Mouse (Mus musculus) midbrain, postnatal 0 days (tissue): Measurements from ENCODE around the gene Nfib. TPM values are rescaled to one million over a fixed set of nuclear protein-coding genes. Genes with fewer than 3 reads are reported as not detected.

Experiments
- ATAC-seq: fragments of 200-750 bp; cut with Nextera tagmentation; 2 replicates; pipeline ENCODE4 v1.8.0; 2017; ENCODE audit warnings: moderate number of reproducible peaks, mild to moderate bottlenecking, moderate TSS enrichment, moderate library complexity; ENCODE audit not compliant: low FRiP score
- DNase-seq: peaks from one replicate; pipeline ENCODE4 v3.0.0-alpha.2; 2015; ENCODE audit warnings: low spot score
- H3K27ac ChIP-seq: fragments of 300-500 bp; sonication (generic); 2 replicates; pipeline ENCODE4 v1.5.1; 2014; ENCODE audit warnings: low read depth, mild to moderate bottlenecking, low read length, mixed read lengths
- H3K27me3 ChIP-seq: fragments of 300-500 bp; sonication (generic); 2 replicates; pipeline ENCODE4 v1.6.1; 2014; ENCODE audit warnings: low read length, control low read depth, mixed read lengths; ENCODE audit not compliant: insufficient read depth
- H3K36me3 ChIP-seq: fragments of 300-500 bp; sonication (generic); 2 replicates; pipeline ENCODE4 v1.6.1; 2014; ENCODE audit warnings: low read length, control low read depth, mixed read lengths; ENCODE audit not compliant: insufficient read depth
- H3K4me1 ChIP-seq: fragments of 300-500 bp; sonication (generic); 2 replicates; pipeline ENCODE4 v1.6.1; 2014; ENCODE audit warnings: mild to moderate bottlenecking, control low read depth, antibody characterized with exemption, low read length, mixed read lengths; ENCODE audit not compliant: insufficient read depth
- H3K4me2 ChIP-seq: fragments of 300-500 bp; sonication (generic); 2 replicates; pipeline ENCODE4 v1.6.1; 2014; ENCODE audit warnings: low read depth, mild to moderate bottlenecking, low read length, mixed read lengths; ENCODE audit not compliant: poor library complexity, severe bottlenecking
- H3K4me3 ChIP-seq: fragments of 300-500 bp; sonication (generic); 2 replicates; pipeline ENCODE4 v1.5.1; 2014; ENCODE audit warnings: low read depth, mild to moderate bottlenecking, low read length, moderate library complexity
- H3K9ac ChIP-seq: fragments of 300-500 bp; sonication (generic); replicated peaks from 2 replicates; pipeline ENCODE4 v1.6.1; 2014; ENCODE audit warnings: mild to moderate bottlenecking, low read length, moderate library complexity, mixed read lengths; ENCODE audit not compliant: poor library complexity, severe bottlenecking
- H3K9me3 ChIP-seq: fragments of 300-500 bp; sonication (generic); 2 replicates; pipeline ENCODE4 v1.6.1; 2016; ENCODE audit warnings: low read length, control low read depth
- CTCF ChIP-seq: IDR thresholded peaks from 2 replicates; pipeline ENCODE4 v1.5.1; 2016; ENCODE audit warnings: antibody characterized with exemption, mild to moderate bottlenecking
- WGBS: fragments of 180-500 bp; shearing (Covaris S2); extraction: QIAGEN DNeasy Blood & Tissue Kit; methylation state at CpG from one replicate; pipeline ENCODE4 v1.1.7; 2014; 5-methylcytosine and 5-hydroxymethylcytosine counted together
- polyA plus RNA-seq: library from polyadenylated mRNA; unstranded; fragments of >200 nt; fragmentation: Nextera tagmentation; extraction: Ambion mirVana; gene quantifications from 2 replicates; pipeline ENCODE4 v1.2.1, GENCODE M21; 2015
- total RNA-seq: library from RNA; depleted of rRNA; stranded (reverse); fragments of >200 nt; gene quantifications from 2 replicates; pipeline ENCODE4 v1.2.3, GENCODE M21; 2014

Gene Nfib
- total and polyA plus RNA-seq, 2 experiments from 2014 or later: 27.7 to 62.8 TPM

DNA sequence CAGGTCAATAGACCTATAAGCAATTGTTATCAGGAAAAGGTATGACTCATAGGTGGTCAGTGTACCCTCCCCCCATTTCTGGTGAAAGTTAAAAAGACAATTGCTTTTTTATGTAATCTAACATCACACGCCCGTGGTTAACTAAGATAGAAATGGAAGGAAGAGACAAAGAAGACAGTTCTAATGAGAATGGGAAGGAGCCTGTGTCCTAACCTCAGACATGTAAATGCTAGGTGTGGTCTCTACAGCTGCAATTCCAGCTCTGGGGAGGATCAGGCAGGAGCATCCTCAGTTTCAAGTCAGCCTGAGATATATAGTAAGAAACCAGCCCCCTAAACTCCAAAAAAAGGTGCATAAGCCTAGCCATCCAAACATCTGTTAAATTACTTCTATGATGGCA is 268.9 kb downstream of the Nfib start:
- WGBS: 82% methylated on average over 2 of the region's 2 CpGs
- H3K27ac ChIP-seq: no peak overlapping the region
- no peak for DNase-seq

DNA sequence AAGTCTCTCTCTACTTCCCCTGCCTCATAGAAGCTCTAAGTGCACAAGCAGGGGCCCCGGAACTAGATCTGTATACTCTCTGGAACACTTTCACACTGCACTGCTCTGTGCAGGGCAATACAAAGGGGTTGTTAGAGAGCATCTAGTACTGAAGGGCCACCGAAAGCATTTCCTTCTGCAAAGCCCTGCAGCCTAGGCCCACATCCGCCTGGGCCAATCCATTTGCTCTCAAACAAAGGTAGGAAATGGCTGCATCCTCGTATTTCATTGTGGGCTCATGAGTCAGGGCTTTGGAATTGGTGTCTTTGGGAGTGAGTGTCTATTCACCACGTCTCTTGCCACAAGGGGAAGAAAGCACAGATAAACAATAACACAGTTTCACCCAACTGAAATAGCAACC is 269.8 kb downstream of the Nfib start:
- no peak overlapping the region for H3K4me3 ChIP-seq
- ATAC-seq (peak; percentile 13; the same call in 1 of the 2 replicates), DNase-seq (no peak)
- no peaks in the 10 kb centered on the region for H3K27me3 ChIP-seq
- no peak overlapping the region for H3K9ac ChIP-seq
- 68% methylated on average over 5 of the region's 5 CpGs for WGBS
- H3K27ac ChIP-seq: no peak overlapping the region
- H3K4me2 ChIP-seq: no peak overlapping the region
- H3K9me3 ChIP-seq: no peaks in the 10 kb centered on the region
- no peak for TF ChIP-seq CTCF
- H3K36me3 ChIP-seq: no peaks in the 10 kb centered on the region
- no peaks in the 10 kb centered on the region; the same call in 1 of the 2 replicates for H3K4me1 ChIP-seq

More for the DNA sequence above, 268.9 kb downstream of the Nfib start:
- Histone ChIP-seq H3K9ac (no peak overlapping the region), H3K4me2 (no peak overlapping the region), H3K36me3 (no peaks in the 10 kb centered on the region), H3K9me3 (no peaks in the 10 kb centered on the region), H3K27me3 (no peaks in the 10 kb centered on the region), H3K4me3 (no peak overlapping the region), H3K4me1 (no peaks in the 10 kb centered on the region; the same call in 1 of the 2 replicates)
- no peak for TF ChIP-seq CTCF
- no peak for ATAC-seq

DNA sequence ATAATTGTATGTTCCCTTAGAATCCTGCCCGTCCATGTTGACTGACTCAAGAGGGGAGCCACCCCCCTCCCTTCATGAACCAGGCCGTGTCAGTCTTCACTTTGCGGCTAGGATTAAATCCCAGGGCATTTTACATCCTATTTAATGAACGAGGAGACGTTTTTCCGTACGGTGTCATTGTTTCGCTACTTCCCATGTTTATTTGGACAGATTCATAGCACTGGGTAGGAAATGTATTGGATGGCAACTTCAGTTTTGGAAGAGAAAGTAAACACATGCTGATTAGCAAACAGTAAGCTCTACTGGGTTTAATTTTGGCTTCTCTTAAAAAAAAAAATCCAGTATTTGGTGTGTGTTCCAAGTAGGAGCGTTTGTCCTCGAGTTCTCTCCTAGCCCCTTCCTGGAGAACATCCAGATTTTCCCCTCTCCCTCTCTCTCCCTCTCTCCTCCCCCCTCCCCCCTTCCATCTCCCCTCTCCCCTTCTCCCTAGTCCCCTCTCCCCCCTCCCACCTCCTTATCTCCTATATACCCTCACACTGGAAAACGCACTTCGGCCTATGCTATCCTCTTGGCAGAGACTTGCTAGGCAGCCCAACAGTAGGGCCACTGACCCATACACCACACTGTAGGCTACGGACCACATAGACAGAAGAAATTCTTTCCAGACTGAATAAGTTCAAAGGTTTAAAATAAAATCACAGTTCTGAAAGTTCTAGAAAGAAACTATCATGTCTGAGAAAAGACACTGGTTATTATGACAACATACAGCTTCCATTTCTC is 271.4 kb downstream of the Nfib start:
- ATAC-seq: no peak
- TF ChIP-seq CTCF: no peak

DNA sequence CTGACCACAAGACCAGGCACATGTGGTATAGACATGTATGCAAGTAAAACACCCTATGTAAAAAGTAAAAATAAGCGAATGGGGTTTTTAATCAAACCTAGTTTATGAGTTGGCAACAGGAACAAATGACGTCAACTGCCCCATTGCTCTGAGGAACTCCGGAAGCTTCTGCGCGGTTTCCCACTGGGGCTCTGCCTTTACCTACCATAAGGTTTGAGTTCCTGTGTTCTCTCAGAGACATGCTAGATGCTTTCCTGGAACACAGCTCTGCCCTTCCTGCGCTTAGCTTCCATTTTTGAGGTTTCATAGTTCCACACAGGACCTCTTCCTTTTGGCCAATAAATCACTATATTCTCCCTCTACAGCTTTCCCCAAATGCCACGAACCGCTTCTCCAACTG is 273.7 kb downstream of the Nfib start:
- no peak overlapping the region for H3K9ac ChIP-seq
- no peaks in the 10 kb centered on the region for H3K27me3 ChIP-seq
- no peaks in the 10 kb centered on the region; the same call in 1 of the 2 replicates for H3K4me1 ChIP-seq
- no peaks in the 10 kb centered on the region for H3K9me3 ChIP-seq
- no peak overlapping the region for H3K4me3 ChIP-seq
- TF ChIP-seq CTCF: no peak
- H3K4me2 ChIP-seq: no peak overlapping the region
- H3K36me3 ChIP-seq: no peaks in the 10 kb centered on the region
- 95% methylated on average over 8 of the region's 8 CpGs for WGBS
- DNase-seq (no peak), ATAC-seq (no peak)
- no peak overlapping the region for H3K27ac ChIP-seq

More for the DNA sequence above, 271.4 kb downstream of the Nfib start:
- Histone ChIP-seq H3K36me3 (no peaks in the 10 kb centered on the region), H3K27me3 (no peaks in the 10 kb centered on the region), H3K4me1 (no peaks in the 10 kb centered on the region; the same call in 1 of the 2 replicates), H3K9ac (no peak overlapping the region), H3K9me3 (no peaks in the 10 kb centered on the region), H3K4me3 (no peak overlapping the region), H3K4me2 (no peak overlapping the region), H3K27ac (no peak overlapping the region)
- 50% methylated on average over 13 of the region's 13 CpGs for WGBS
- DNase-seq: no peak

DNA sequence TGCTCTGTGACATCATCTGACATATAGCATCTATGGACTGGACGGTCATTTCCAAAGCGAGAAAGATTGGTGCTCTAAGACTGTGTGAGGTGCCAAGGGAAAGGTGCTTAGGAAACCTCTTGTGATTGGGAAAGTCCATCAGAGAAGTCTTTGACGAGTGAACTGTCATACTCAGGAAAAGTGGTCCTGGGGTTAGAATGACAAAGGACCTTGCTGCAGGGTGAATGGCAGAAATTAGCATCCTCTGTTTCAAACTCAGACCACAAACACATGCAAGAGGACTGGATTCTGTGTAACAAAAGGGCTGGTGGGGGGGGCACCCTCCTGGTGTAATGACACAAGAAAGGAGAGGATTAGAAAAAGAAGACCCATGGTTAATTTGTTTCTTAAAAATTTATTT is 274.7 kb downstream of the Nfib start:
- H3K27me3 ChIP-seq: no peaks in the 10 kb centered on the region
- H3K4me2 ChIP-seq: no peak overlapping the region
- 57% methylated on average over 3 of the region's 3 CpGs for WGBS

DNA sequence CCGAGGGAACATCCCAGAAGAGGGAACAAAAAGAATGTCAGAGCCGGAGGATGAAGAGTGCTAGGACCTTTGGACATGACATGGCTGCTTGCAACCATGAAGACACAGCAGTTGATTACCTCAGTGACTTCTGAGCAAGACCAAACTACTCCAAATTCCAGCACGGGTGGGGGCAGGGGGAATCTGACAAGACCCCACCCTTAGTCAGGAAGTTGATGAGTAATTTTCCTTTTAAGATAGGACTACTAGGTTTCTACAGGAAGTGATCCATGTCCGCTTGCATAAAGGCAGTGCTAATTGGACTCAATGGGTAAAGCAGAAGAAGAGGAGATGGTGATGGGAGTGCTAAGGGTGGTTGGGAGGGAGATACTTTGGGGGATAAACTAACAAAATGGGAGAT is 279.3 kb downstream of the Nfib start:
- no peak overlapping the region for H3K9ac ChIP-seq
- no peaks in the 10 kb centered on the region for H3K36me3 ChIP-seq
- ATAC-seq (no peak), DNase-seq (no peak)
- WGBS: 93% methylated on average over 4 of the region's 4 CpGs
- no peaks in the 10 kb centered on the region for H3K9me3 ChIP-seq
- H3K27ac ChIP-seq: no peak overlapping the region
- no peak for TF ChIP-seq CTCF
- H3K27me3 ChIP-seq: no peaks in the 10 kb centered on the region
- H3K4me3 ChIP-seq: no peak overlapping the region
- no peak overlapping the region for H3K4me2 ChIP-seq
- H3K4me1 ChIP-seq: no peaks in the 10 kb centered on the region

More for the DNA sequence above, 274.7 kb downstream of the Nfib start:
- Histone ChIP-seq H3K4me3 (no peak overlapping the region), H3K36me3 (no peaks in the 10 kb centered on the region), H3K9me3 (no peaks in the 10 kb centered on the region), H3K4me1 (no peaks in the 10 kb centered on the region; the same call in 1 of the 2 replicates), H3K27ac (no peak overlapping the region), H3K9ac (no peak overlapping the region)
- ATAC-seq: no peak
- TF ChIP-seq CTCF: no peak
- DNase-seq: no peak
